Mouse (Mus musculus): ENCODE data around the gene Gm45261.

Gene Gm45261

GRCm38 (mm10) chr1:80461348-80461747 lies at the start of gene Gm45261:
Gene Gm45261 (minus strand): TSS chr1:80461448.
- no peak for DNase-seq (ENCODE audit: low spot score)

- DNase-seq (ENCODE audit: low spot score) = no peak
Measured at GRCm38 (mm10) chr1:80504757-80505156, 43.5 kb upstream of the Gm45261 start.

- no peak for DNase-seq (ENCODE audit: low spot score)
Measured at GRCm38 (mm10) chr1:80504081-80504480, 42.8 kb upstream of the Gm45261 start.

- DNase-seq (ENCODE audit: low spot score) = no peak
Measured at GRCm38 (mm10) chr1:80502456-80503165, 41.4 kb upstream of the Gm45261 start.

GRCm38 (mm10) chr1:80499264-80499663 lies 38.0 kb upstream of the Gm45261 start:
- DNase-seq (ENCODE audit: low spot score) = no peak

- DNase-seq (ENCODE audit: low spot score) = no peak
Measured at GRCm38 (mm10) chr1:80496360-80496759, 35.1 kb upstream of the Gm45261 start.

GRCm38 (mm10) chr1:80483419-80483818 lies 22.2 kb upstream of the Gm45261 start:
- no peak for DNase-seq (ENCODE audit: low spot score)

- no peak for DNase-seq (ENCODE audit: low spot score)
Measured at GRCm38 (mm10) chr1:80474942-80475341, 13.7 kb upstream of the Gm45261 start.

- DNase-seq (ENCODE audit: low spot score) = no peak
Measured at GRCm38 (mm10) chr1:80472395-80472794, 11.1 kb upstream of the Gm45261 start.

GRCm38 (mm10) chr1:80459923-80460322 lies 1.3 kb downstream of the Gm45261 start:
- no peak for DNase-seq (ENCODE audit: low spot score)

- DNase-seq (ENCODE audit: low spot score) = no peak
Measured at GRCm38 (mm10) chr1:80459477-80459876, 1.8 kb downstream of the Gm45261 start.

GRCm38 (mm10) chr1:80453971-80454370 lies 7.3 kb downstream of the Gm45261 start:
- no peak for DNase-seq (ENCODE audit: low spot score)

- no peak for DNase-seq (ENCODE audit: low spot score)
Measured at GRCm38 (mm10) chr1:80451914-80452549, 9.2 kb downstream of the Gm45261 start.

- DNase-seq (ENCODE audit: low spot score) = no peak
Measured at GRCm38 (mm10) chr1:80447554-80447953, 13.7 kb downstream of the Gm45261 start.

GRCm38 (mm10) chr1:80440911-80441310 lies 20.3 kb downstream of the Gm45261 start:
- DNase-seq (ENCODE audit: low spot score) = no peak

GRCm38 (mm10) chr1:80438506-80438905 lies 22.7 kb downstream of the Gm45261 start:
- DNase-seq (ENCODE audit: low spot score) = no peak

GRCm38 (mm10) chr1:80427946-80428345 lies 33.3 kb downstream of the Gm45261 start:
- no peak for DNase-seq (ENCODE audit: low spot score)

GRCm38 (mm10) chr1:80427425-80427824 lies 33.8 kb downstream of the Gm45261 start:
- DNase-seq (ENCODE audit: low spot score) = no peak

GRCm38 (mm10) chr1:80424666-80425065 lies 36.6 kb downstream of the Gm45261 start:
- DNase-seq (ENCODE audit: low spot score) = no peak

- no peak for DNase-seq (ENCODE audit: low spot score)
Measured at GRCm38 (mm10) chr1:80418321-80419045, 42.8 kb downstream of the Gm45261 start.

GRCm38 (mm10) chr1:80416329-80416728 lies 44.9 kb downstream of the Gm45261 start:
- no peak for DNase-seq (ENCODE audit: low spot score)

- no peak for DNase-seq (ENCODE audit: low spot score)
Measured at GRCm38 (mm10) chr1:80412521-80412920, 48.7 kb downstream of the Gm45261 start.
